Mouse (Mus musculus) erythroblast, embryonic 14.5 days (primary cell): ENCODE measurements around the gene Tcp10a.
"Not testable (repeated sequence)": the region's sequence is repeated elsewhere in the genome, so short reads cannot be mapped to it uniquely, and the experiment has no call there.

Experiments
- GATA1 ChIP-seq: IDR thresholded peaks from 2 replicates; pipeline ENCODE4 v1.6.1; 2012; ENCODE audit warnings: low read length, inconsistent platforms, mixed read lengths
- TAL1 ChIP-seq: IDR thresholded peaks from 3 replicates; pipeline ENCODE4 v1.6.1; 2012; ENCODE audit warnings: low read length, inconsistent platforms, mixed read lengths

DNA sequence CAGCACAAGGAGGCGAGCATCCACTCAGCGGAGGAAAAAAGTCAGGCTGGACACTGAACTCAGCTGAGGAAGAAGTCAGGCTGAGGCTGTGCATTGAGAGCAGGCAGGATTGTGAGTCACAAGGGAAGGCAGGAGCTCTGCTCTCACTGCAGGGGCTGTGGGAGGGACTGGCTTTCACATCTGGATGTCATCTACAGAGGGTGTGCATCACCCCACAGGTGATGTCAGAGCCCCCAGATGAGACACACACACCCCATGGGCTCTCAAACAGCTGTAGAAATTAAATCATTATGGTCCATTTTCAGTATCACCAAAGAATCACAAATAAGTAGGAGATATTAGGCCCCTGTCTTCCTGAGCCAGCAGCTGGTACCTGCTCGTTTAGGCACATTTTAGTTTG is 60.9 kb downstream of the Tcp10a start, which contains the start of gene Unc93a2:
- not testable (repeated sequence) for TF ChIP-seq TAL1, GATA1
